Mouse (Mus musculus) ES-CJ7 (cell line): ENCODE data around the gene Car10.
A peak's percentile ranks its signal among the peaks of the same experiment; 100 is the strongest.

Source experiments
- DNase-seq: peaks from one replicate; pipeline ENCODE4 v3.0.0; 2011; ENCODE audit warnings: low read depth, low spot score

The Car10 gene

DNA sequence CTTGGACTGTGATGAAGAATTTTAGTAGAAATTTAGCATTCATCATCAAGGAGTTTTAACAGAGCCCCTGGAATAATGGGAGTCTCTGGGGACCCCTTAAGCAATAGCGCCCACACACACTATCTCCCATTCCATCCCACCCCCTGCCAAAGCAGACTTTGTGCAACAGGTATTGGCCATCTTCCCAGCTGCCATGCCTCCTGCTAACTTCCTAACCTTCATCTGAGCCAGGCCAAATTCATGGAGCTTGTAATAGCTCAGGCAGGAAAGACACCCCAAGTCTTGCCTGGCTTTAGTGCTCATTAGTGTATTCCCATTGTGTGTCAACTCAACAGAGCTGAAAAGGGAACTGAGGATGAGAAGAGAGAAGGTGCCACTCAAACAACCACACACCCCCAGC lies 481.8 kb downstream of the Car10 start:
- no peak for DNase-seq

DNA sequence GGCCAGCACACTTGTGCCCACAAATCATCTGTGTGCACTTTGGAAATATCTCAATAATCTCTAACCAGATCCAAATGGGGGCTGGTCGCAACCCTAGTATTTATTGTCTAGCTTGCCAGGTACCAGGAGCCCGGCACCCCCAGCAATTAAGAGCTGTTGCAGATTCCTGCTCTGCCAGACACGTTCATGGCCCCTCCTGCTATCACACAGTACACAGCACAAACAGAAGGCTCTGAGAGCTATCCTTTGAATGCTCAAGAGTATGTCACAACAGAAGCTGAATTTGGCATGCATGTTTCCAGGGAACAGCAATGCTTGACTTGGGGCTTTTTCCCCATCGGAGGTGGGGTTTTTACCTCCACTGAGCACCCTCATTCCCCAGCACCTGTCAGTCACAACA lies 483.5 kb downstream of the Car10 start:
- no peak for DNase-seq

DNA sequence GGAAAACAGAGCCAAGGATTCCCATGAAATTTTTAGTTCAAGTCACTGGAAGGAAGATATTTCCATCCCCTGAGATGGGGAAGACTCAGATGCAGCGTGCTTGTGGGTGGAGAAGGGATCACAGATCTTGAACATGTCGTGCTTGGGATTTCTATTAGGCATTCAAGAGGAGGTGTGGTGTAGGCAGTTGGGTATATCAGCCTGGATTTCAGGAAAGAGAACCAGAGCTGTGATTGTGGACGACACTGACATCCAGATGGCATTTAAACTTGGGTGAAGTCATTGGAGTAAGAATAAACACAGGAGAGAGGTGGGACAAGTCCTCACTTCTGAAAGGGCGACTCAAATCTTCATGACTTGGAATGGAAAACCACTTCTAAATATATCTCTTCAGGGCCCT lies 490.0 kb downstream of the Car10 start:
- DNase-seq = no peak

DNA sequence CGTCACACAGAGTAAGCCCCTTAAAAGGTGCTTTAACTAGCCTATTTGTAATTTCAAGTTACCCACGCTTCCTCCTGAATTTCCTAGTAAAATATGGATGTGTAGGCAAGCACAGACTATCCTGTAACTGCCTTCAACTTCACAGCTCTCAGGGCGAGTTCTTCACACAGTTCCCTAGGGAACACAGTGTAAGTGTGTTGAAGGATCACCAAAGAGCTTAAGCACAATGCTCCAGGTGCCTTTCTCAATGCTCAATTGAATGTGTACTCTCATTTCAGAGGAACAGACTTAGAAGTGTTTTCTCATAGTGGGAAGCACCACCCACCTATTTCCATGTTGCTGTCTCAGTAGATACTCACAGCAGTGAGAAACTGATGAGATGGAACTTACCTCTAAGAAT lies 492.8 kb downstream of the Car10 start:
- DNase-seq = no peak

DNA sequence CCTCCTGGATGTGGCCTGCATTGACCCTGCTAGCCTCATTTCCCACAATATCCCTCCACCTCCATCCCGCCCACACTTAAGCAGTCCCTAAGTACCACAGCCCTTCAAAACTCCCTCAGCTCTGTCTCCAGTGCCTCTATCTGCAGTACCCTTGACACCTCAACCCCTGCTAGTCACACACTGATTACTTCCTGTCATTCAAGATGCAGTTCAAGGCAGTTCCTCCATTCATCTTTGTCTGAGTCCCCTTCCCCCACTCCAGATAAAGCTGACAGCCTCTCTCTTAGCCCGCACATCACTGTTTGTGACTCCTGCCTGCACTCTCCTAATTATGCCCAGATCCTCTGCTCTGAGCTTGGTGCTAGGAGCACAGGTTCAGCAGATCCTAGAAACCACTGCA lies 496.2 kb downstream of the Car10 start:
- peak; percentile 17 for DNase-seq

DNA sequence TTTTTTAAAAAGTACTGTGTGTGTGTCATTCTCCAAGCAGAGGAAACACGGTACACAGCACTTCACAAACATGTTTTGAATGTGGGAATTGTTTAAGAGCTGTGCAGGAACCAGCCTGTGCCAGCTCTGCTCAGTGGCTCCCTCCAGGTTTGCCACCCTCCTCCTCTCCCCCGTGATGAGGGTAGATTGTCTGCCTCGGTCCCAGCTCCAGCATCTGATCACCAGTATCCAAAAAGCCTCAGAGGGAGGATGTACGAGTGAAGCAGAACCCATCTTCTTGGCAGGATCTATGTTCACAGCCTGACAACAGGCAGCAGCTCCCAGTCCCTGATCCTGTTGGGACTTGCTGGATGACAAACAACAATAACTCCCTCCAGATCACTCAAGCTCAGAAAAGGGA lies 500.3 kb downstream of the Car10 start:
- no peak for DNase-seq

DNA sequence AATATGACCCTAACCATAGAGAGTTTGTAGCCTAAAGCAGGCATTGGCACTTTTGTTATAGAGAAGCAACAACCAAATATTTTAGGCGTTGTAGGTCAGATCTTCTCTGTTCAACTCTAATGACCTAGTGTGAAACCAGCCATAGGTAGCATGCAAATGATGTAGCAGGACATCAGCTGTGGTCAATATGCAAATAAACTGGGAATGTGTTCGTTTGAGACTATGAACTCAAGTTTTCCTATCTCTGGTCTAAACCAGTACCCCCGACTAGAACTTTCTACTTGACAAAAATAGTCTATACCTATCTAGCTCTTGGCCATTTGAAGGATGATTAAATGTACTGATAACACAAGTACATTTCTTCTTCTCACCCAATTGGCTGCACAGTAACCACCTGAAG lies 501.9 kb downstream of the Car10 start:
- no peak for DNase-seq

DNA sequence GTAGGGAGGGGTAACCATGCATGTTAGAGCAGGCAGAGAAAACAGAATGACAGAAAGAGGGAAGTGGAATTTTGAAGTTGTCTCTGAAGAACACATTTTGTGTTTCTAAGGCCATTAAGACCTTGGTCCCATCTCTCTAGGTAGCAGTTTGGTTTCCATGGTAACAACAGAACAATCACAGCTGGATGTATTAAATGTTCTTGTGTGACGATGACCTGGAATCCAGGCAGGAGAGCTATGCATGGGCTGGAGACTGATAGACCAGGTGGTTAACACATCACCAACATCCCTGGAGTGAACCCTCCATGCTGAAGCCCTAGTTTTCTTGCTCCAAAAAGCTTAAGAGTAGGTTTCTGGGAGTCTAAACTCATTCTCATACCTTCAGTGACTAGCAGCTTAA lies 505.7 kb downstream of the Car10 start:
- DNase-seq = no peak

DNA sequence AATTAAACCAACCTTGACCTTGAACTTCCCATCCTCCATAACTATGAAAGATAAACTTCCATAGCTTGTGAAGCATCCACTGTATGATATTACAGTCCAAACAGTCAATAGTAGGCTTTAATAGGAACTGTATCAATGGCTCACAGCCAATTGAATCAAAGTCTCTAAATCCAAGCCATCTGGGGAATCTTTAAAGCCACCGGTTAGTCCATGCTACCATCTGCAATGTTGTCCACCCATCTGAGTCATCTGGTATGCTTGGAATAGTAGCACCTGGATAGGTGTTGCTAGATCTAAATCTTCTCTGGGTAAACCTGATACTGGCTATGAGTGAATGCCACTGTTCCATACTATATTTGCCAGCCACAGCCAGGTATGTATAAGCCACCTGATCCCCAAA lies 509.3 kb downstream of the Car10 start:
- no peak for DNase-seq

DNA sequence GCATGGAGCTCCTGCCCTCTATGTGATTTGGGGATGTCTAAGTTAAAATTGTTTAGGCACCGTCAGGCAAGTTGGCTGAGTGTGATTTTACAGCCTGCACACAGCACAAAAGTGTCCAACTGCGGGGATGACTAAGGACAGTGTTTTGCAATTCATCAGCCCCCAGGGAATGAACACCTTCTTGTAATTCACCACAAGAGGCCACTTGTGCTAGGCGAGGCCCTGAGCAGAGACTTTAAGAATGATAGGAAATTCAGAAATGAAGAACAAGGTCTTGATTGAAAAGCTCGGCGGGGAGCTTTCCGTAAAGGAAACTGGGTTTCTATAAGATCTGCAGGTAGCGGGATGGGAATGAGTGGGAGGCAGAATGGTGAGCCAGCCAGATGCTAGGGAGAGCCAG lies 510.9 kb downstream of the Car10 start:
- DNase-seq = peak; percentile 55

DNA sequence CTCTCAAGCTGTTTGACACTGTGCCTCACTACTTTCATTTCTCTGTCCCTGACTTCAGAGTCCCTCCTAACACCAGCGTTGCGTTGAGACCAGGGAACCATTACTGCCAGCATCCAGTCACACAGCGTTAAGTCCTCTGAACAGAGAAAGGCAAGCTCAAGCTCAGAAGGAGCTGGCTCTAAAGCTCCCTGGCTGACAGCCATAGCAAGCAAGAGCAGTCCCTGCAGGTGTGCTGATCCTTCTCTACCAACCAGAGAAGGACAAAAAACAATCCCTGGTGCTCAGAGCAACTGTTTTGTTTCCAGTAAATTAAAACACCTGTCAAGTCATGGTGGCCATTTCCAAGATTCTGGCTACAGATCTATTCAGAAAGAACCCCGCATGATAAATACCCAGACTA lies 514.2 kb downstream of the Car10 start:
- DNase-seq = no peak

DNA sequence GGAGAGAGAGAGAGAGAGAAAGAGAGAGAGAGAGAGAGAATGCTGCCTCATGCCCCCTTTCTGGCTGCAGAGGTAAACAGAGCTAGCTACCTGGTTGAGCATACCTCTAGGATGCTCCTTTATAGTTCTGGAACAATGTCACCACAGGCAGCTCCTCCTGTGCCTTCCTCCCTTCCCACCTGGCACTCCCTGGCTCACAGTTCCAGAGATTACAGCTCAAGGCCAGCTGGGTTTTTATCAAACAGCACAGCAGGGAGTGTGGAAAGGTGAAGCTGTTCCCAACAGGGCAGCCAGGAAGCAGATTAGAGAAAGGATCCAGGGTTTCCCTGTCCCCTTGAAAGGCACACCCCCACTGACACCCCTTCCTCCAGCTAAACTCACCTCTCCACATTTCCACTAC lies 517.0 kb downstream of the Car10 start:
- DNase-seq = peak; percentile 15

DNA sequence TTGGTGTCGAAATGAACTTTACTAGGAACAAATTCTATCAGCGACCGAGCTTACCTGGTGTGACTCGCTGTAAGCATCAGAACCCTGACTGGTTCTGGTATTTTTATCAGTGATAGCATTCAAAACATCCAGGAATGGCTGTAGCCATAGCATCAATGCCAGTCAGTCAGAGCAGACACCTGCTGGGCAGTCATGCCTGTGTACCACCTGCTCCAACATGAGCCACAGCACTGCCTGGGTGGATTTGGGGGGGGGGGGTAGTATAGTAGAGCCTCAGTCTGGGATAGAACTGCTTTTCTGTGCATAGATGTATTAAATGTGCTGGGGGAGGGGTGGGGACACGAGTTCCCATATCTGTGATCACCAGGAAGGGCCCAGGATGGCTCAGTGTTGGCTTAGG lies 525.8 kb downstream of the Car10 start:
- DNase-seq = no peak

DNA sequence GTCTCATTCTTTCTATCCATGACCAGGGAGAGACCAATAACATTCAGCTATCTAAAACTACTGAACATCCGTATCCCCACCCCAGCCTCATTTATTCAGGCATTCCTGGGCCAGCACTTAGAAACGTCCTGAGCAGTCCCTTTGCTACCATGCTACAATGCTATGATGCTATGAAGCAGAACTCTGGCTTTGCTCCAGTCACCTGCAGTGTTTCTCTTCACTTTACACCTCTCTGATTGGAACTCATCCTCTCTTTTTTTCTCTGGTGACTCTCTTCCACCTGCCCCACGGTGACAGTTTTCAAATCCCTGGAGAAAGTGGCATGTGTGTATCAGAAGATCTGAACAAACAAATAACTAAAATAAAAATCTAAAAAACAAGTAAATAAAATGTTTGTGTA lies 541.6 kb downstream of the Car10 start:
- DNase-seq = no peak

DNA sequence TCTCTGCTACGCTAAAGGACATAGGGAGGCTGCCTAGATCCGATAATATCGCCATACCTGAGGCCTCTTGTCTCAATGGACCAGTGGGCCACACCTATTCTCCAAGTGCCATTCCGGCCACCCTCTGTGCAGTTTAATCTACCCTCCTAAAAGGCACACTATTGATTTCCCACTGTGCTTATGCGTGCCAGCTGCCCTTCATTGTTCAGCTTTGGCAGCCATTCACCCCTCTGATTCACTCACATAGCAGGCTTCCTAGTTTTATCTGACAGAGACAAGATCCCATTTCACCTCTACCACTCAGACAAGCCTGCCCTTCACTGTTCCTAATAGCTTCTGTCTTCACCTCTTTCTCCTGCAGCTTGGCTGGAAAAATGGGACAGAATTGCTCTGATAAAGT lies 543.1 kb downstream of the Car10 start:
- peak; percentile 4 for DNase-seq

DNA sequence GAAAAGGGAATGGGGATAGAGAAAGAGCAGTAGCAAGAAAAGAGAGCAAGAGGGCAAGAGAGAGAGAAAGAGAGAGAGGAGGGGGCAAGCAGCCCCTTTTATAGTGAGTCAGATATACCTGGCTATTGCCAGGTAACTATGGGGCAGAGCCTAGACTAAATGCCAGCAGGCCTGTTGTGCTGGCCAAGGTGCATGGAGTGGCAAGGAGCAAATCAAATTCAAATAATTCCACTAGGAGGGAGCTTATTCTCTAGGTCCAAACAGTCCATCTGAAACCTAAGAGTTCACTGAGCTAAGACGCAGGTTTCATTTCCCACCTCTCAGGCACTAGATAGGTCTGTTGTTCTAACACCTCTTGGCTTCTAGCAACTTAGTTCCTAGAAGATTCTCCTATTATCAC lies 544.5 kb downstream of the Car10 start:
- DNase-seq = no peak

DNA sequence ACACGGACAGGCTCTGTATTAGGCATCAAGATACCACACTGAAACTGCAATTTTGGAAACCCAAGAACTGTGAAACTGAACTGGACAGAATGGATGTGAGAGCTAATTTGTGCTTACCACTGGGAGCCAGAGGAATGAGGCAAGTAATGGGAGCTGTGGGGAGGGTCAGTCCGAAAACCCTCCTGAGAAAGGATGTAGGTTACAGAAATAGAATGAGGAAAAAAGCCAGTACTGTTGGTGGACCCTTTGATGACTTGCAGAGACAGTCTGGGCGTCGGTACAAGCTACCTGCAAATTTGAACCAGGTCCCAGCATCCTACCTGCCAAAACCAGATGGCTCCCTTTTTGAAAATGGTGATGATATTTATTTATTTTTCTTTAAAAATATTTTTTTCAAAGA lies 545.2 kb downstream of the Car10 start:
- DNase-seq = no peak

DNA sequence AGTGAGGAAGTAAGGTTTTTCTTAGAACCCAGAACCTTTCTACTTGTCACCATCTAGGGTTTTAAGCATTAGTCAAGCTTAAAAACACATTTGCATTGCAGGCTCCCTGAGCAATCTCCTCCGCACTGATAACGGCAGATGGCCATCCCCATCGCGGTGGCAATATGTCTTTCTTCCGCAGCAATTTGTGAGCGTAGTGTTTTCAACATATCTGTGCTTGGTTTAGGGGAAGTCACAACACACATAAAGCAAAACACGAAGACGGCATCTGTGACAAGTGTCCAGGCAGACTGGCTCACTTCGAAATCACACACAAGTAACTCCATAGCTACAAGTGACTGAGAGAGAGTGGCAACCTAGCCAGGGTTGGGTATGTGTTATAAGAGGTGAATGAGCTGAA lies 545.6 kb downstream of the Car10 start:
- DNase-seq = no peak

DNA sequence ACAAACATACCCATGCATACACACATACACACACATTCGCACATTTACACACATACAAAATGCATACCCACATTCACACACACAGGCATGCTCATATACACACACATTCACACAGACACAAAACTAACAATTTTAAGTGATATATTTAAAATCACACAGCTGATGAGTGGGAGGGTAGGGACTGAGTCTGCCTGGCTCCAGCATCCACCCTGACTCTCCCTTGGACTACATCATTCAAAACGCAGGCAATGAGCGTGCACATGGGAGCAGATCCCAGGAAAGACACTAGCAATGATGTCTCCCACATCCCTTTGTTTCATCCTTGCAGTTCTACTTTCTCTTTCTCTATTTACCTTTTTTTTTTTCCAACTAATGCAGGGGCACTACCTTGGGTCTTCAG lies 548.4 kb downstream of the Car10 start:
- DNase-seq = no peak
